Mouse (Mus musculus) ES-Bruce4 (cell line): ENCODE results near the gene Nsmf. TPM values are rescaled to one million over a fixed set of nuclear protein-coding genes. Genes with fewer than 3 reads are reported as not detected.
A peak's percentile ranks its signal among the peaks of the same experiment; 100 is the strongest.

ENCODE experiments used
- H3K27ac ChIP-seq: 2 replicates; pipeline ENCODE4 v1.5.1; 2012; ENCODE audit warnings: low read length, inconsistent platforms; ENCODE audit not compliant: insufficient read depth
- H3K27me3 ChIP-seq: 2 replicates; pipeline ENCODE4 v1.6.1; 2012; ENCODE audit warnings: mild to moderate bottlenecking, low read length, inconsistent platforms; ENCODE audit not compliant: control insufficient read depth, poor library complexity, insufficient read depth, severe bottlenecking
- H3K36me3 ChIP-seq: 2 replicates; pipeline ENCODE4 v1.6.1; 2012; ENCODE audit warnings: inconsistent platforms, mild to moderate bottlenecking, low read length, moderate library complexity; ENCODE audit not compliant: control insufficient read depth, poor library complexity, insufficient read depth, severe bottlenecking
- H3K4me1 ChIP-seq: one replicate; pipeline ENCODE4 v1.8.1; 2011; ENCODE audit warnings: low read length; ENCODE audit not compliant: control insufficient read depth, insufficient read depth
- H3K4me3 ChIP-seq: 2 replicates; pipeline ENCODE4 v1.5.1; 2011; ENCODE audit warnings: low read depth, mild to moderate bottlenecking, low read length
- H3K9ac ChIP-seq: 2 replicates; pipeline ENCODE4 v1.6.1; 2012; ENCODE audit warnings: low read depth, mild to moderate bottlenecking, inconsistent platforms; ENCODE audit not compliant: poor library complexity, severe bottlenecking
- H3K9me3 ChIP-seq: replicated peaks from 2 replicates; pipeline ENCODE4 v1.6.1; 2012; ENCODE audit warnings: mild to moderate bottlenecking, low read length, inconsistent platforms; ENCODE audit not compliant: control insufficient read depth, poor library complexity, insufficient read depth, severe bottlenecking
- CTCF ChIP-seq: IDR thresholded peaks from one replicate; pipeline ENCODE4 v1.8.1; 2011; ENCODE audit warnings: low read depth, low read length
- EP300 ChIP-seq: IDR thresholded peaks from 2 replicates; pipeline ENCODE4 v1.6.1; 2011; ENCODE audit warnings: low read depth, low read length; ENCODE audit not compliant: insufficient read depth
- POLR2A ChIP-seq: IDR thresholded peaks from one replicate; pipeline ENCODE4 v1.8.1; 2011; ENCODE audit warnings: low read length; ENCODE audit not compliant: insufficient read depth
- polyA plus RNA-seq: library from polyadenylated mRNA; stranded (reverse); fragments of >200 nt; gene quantifications from 2 replicates; pipeline ENCODE4 v1.2.4, GENCODE M21; 2011; ENCODE audit warnings: low read depth; ENCODE audit not compliant: missing spikeins, insufficient read depth, insufficient read length

Nsmf gene
- polyA plus RNA-seq, 1 experiment, result 14.9 TPM

GRCm38 (mm10) chr2:25087842-25088241, 33.7 kb downstream of the Nsmf start:
- TF ChIP-seq POLR2A, result no peak
- no peak for TF ChIP-seq EP300
- TF ChIP-seq CTCF, result no peak
- Histone ChIP-seq H3K36me3 (no peaks in the 10 kb centered on the region), H3K27me3 (no peaks in the 10 kb centered on the region), H3K9me3 (no peaks in the 10 kb centered on the region), H3K27ac (no peak overlapping the region), H3K4me3 (no peak overlapping the region), H3K4me1 (no peaks in the 10 kb centered on the region), H3K9ac (no peak overlapping the region)

GRCm38 (mm10) chr2:25088636-25089035, 34.5 kb downstream of the Nsmf start:
- Histone ChIP-seq H3K9me3 (no peaks in the 10 kb centered on the region), H3K27me3 (no peaks in the 10 kb centered on the region), H3K4me1 (no peaks in the 10 kb centered on the region), H3K27ac (no peak overlapping the region), H3K36me3 (no peaks in the 10 kb centered on the region), H3K9ac (no peak overlapping the region), H3K4me3 (no peak overlapping the region)
- TF ChIP-seq EP300, result no peak
- TF ChIP-seq CTCF, result no peak
- no peak for TF ChIP-seq POLR2A

- H3K4me3 ChIP-seq, result no peak overlapping the region
- no peaks in the 10 kb centered on the region for H3K27me3 ChIP-seq
- H3K9ac ChIP-seq, result no peak overlapping the region
- H3K9me3 ChIP-seq, result no peaks in the 10 kb centered on the region
- H3K4me1 ChIP-seq, result no peaks in the 10 kb centered on the region
- no peaks in the 10 kb centered on the region for H3K36me3 ChIP-seq
- no peak for TF ChIP-seq CTCF
- no peak for TF ChIP-seq POLR2A
- no peak for TF ChIP-seq EP300
- no peak overlapping the region for H3K27ac ChIP-seq
Measured at GRCm38 (mm10) chr2:25094785-25095108, 40.6 kb downstream of the Nsmf start.

GRCm38 (mm10) chr2:25095109-25095850, 41.1 kb downstream of the Nsmf start, which contains the start of gene Noxa1:
Gene Noxa1, minus strand, starts transcription at chr2:25095149.
- no peaks in the 10 kb centered on the region for H3K9me3 ChIP-seq
- no peak within 1 kb of the TSS for H3K9ac ChIP-seq

GRCm38 (mm10) chr2:25098005-25098615, 44.0 kb downstream of the Nsmf start:
- Histone ChIP-seq H3K9ac (no peak overlapping the region), H3K4me3 (no peak overlapping the region), H3K27me3 (no peaks in the 10 kb centered on the region), H3K4me1 (no peaks in the 10 kb centered on the region), H3K36me3 (no peaks in the 10 kb centered on the region), H3K9me3 (no peaks in the 10 kb centered on the region), H3K27ac (no peak overlapping the region)
- TF ChIP-seq CTCF, result no peak
- TF ChIP-seq EP300, result no peak
- no peak for TF ChIP-seq POLR2A

More at GRCm38 (mm10) chr2:25095109-25095850, 41.1 kb downstream of the Nsmf start, which contains the start of gene Noxa1:
- Histone ChIP-seq H3K27me3 (no peaks in the 10 kb centered on the region), H3K27ac (no peak within 1 kb of the TSS), H3K4me1 (no peaks in the 10 kb centered on the region), H3K36me3 (no peaks in the 10 kb centered on the region), H3K4me3 (no peak within 1 kb of the TSS)
- TF ChIP-seq CTCF (peak; percentile 43), EP300 (no peak)

- no peak overlapping the region for H3K9ac ChIP-seq
- H3K4me3 ChIP-seq, result no peak overlapping the region
- no peaks in the 10 kb centered on the region for H3K4me1 ChIP-seq
- no peaks in the 10 kb centered on the region for H3K27me3 ChIP-seq
- TF ChIP-seq POLR2A, result no peak
- no peak for TF ChIP-seq CTCF
- no peak for TF ChIP-seq EP300
- H3K9me3 ChIP-seq, result no peaks in the 10 kb centered on the region
- no peak overlapping the region for H3K27ac ChIP-seq
- no peaks in the 10 kb centered on the region for H3K36me3 ChIP-seq
Measured at GRCm38 (mm10) chr2:25098956-25099355, 44.8 kb downstream of the Nsmf start.
